Mouse (Mus musculus) left cerebral cortex, adult 8-10 months (tissue): ENCODE measurements around the gene Ncoa3. TPM values are rescaled to one million over a fixed set of nuclear protein-coding genes. Genes with fewer than 3 reads are reported as not detected.

Experiments used
- DNase-seq, 2 experiments: peaks; one replicate each; pipeline ENCODE4 v3.0.0; 2022; ENCODE audit warnings: low spot score in 2 of 2
- total RNA-seq, 4 experiments: library from RNA; stranded (reverse); gene quantifications; 2 replicates each; pipeline ENCODE4 v1.2.4; 2022

Ncoa3 gene
- total RNA-seq, 4 experiments from 2014 or later = 33.3 to 35.9 (median 34.5) TPM

- no peak for DNase-seq
Measured at GRCm38 (mm10) chr2:166001362-166001761, 8.9 kb downstream of the Ncoa3 start.

DNA sequence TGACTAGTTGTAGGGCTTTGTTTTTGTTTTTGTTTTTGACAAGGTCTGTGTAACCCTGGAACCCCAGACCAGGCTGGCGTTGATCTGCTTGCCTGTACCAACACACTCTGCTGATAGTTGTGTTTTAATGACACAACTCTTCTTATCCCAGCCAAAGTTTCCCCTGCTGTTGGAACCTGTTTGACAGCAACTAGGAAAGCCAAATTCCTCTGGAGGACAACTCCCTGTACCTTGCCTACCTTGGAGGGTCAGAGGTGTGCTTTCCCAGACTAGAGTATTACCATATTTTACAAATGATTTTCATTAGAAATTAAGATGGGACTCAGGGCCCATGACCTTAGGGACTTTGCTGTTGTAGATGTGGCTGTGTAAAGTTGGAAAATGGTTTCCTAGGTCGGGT, 9.3 kb downstream of the Ncoa3 start:
- no peak for DNase-seq

DNA sequence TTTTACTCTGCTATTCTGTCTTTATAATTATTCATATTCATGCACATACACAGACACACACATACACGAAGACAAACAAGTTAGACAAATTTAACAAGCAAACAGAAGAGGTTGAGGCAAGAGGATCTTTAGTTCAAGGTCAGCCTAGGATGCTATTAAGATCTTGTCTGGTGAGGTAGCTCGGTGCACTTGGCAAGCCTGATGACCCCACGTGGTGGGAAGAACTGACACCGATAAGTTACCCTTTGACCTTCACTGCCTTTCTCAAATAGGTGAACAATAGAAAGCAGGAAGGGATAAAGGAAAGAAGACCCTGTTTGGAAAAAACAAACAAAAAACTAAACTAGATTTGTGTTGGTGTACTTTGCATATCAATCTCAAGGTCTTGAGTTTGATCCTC, 10.0 kb downstream of the Ncoa3 start:
- no peak for DNase-seq

- DNase-seq = no peak
Measured at GRCm38 (mm10) chr2:166003004-166003403, 10.6 kb downstream of the Ncoa3 start.

DNA sequence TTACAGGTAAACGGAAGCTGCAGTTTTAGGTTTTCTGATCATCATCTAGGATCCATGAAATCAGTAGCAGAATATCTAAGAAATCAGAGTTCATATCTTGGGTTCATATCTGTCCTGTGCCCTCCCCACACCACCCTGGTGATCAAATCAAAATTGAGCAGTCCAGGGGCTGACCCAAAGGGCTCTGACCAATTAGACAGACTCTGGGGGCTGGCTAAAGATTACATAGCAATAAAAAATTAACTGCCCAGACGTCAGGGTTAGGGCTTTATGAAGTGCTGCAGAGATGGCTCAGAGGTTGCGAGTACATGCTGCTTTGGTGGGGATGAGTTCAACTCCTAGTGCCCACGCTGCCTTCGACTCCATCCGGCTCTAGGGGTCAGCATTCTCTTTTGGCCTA, 14.6 kb downstream of the Ncoa3 start:
- no peak for DNase-seq

DNA sequence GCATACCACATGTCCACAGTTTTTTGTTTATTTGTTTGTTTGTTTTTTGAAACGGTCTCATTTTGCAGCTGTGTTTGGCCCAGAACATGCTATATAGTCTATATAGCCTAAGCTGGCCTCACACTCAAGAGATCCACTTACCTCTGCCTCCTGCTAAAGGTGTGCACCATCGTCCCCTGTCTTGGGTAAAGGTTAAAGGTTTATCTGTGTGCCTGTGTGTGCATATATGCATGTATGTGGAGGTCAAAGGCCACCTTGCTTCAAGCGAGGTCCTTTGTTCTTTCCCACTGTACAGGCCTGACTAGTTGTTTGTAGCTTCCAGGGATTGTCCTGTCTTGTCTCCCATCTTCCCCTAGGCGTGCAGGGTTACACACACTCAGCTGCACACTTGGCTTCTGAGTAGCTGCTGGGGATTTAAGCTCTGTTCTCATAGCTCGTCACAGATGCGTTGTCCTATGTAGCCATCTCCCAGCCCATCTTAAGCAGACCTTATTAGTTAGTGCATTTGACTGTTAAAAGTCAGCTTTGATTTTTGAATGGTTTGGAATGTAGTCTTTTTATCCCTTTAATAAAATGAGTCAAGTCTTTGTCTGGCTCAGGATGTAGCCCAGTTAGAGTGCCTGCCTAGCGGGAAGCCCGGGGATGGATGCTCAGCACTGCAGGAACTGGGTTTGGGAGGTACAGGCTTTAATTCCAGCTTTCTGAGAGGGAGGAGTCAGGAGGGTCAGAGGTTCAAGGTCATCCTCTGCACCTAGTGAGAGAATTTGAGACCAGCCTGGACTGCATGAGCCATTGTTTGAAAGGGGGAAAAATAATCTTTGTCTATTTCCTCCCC, 16.3 kb downstream of the Ncoa3 start:
- no peak for DNase-seq

DNA sequence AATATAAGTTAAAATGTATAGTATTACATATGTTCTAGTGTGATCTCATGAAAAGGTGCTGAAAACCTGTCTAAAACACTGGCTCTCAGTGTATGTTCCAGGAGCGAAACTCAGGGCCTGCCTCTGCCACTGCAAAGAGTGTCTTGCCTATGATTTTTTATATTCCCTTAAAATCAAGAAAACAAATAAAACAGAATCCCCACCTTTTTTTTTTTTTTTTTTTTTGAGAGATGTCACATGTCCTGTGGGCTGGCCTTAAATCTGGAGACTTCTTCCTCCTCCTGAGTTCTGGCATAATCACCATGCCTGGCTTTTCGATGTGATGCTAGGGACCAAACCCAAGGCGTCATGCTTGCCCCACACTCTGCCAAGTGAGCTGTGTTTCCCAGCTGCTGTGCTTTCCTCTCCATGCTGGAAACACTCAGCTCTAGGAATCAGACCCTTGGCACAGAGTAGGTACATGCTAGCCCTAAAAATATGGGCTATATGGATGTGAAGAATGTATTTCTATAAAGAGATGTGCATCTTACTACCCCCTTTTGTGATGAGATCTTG, 17.0 kb downstream of the Ncoa3 start:
- peak in 1 of 2 experiments; percentile 54 for DNase-seq

- no peak for DNase-seq
Measured at GRCm38 (mm10) chr2:166010321-166010720, 17.9 kb downstream of the Ncoa3 start.

- DNase-seq = no peak
Measured at GRCm38 (mm10) chr2:166011422-166011821, 19.0 kb downstream of the Ncoa3 start.

DNA sequence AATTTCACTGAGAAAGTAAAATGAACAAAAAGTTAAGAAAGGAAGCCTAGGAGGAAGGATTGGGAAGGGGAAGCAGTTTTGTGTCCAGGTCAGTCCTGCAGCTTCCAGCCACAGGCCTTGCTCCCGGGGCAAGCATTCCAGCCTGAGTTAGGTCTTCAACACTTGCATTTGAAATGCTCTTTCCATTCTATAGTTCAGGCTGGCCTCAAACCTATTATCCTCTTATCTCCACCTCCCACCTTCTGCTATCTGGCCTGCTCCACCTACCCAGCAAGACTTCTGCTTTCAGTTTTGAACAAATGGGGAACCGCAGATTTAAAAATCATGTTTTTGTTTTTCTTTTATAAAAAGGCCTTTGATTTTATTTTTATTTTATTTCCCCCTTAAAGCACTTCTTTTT, 19.7 kb downstream of the Ncoa3 start:
- DNase-seq = no peak

GRCm38 (mm10) chr2:166018769-166019168, 26.3 kb downstream of the Ncoa3 start:
- DNase-seq = no peak

DNA sequence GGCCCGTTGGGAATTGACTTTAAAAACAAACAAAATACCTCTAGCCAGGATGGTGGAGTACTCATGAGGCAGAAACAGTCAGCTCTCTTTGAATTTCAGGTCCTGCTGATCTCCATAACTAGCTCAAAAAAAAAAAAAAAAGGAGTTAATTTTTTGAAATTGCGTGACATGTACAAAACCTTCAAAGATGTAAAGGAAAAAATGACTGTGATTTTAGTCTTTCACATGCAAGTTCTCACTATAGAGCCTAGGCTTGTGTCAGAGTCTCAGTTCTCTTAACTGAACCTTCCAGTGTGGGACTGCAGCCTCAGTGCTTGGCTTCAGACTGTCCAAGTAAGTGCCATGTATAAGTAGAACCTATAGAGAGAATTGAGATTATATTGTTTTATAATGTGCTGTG, 27.6 kb downstream of the Ncoa3 start:
- DNase-seq = no peak

DNA sequence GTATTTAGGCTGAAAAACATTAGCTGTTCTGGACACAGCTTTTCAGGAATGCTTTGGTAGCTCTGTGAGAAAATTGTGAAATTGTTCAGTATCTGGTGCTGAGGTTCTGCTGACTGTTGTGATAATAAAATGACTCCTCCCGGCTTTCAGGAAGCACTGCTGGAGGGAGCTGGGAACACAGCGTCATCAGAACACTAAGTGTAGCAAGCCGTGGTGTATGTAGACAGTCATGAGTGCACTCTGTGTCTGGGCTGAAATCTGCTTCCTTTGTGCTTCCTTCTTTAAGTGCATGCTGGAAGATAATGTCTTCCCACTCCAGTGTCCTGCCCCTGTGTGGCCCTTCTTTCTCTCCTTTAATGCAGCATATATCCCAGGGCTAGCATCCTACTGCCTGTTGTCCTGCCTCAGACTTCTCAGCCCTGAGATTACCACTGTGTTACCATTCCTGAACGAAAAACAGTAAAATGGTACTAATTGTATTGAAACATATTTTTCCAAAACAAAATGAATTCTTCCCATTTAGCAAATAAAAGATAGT, 28.7 kb downstream of the Ncoa3 start:
- DNase-seq = no peak

DNA sequence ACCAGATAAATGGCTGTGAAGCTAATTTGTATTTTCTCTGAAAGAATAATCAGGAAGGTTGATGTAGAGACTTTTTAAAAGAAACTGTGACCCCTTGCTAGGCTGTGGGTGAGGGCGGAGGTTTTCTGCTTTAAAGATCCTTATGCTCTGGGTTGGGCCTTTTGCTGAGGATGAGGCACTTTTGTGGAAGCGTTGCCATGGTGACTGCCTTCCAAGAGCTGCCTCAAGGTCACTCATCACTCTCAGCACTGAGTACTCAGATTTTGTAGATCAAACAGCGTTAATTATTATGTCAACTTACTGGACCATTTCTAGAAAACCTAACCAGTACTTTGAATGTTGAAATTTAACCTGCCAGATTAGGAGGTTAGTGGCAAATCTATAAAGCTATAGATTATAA, 29.2 kb downstream of the Ncoa3 start:
- DNase-seq = peak in 1 of 2 experiments; percentile 33

DNA sequence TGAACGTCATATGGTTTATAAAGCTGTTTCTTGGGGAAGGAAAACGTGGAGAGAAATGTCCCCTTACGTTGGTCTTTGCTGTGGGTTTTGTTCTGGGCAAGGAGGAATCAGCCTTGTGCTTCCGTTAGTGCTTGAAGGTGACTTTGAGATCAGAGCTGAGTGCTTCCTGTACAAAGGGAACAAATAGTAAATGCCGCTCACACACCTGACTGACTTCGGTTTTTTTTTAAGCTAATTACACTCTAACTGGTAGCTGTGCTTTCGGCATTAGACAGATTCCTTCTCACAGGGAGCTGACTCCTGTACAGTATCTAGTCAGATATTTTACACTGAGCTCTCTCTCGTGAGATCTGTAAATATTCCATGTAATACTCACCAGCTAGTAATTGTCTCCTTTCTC, 29.9 kb downstream of the Ncoa3 start:
- no peak for DNase-seq

DNA sequence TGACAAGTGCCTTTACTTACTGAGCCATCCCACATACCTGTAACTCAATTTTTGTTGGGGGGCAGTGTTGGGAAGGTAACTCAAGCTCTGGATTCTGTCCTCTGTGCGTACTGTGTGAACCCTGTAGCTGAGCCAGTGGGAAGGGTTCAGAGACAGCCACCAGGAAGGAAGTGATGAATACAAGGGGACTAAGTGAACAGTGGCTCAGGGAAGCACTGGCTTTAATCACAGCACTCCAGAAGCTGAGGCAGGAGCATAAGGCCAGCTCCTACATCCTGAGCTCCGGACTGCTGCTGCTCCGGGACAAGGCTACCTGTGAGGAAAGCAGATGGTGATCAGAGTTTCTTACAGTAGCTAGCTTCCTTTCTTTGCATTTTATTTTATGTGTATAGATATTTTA, 31.6 kb downstream of the Ncoa3 start:
- no peak for DNase-seq

- DNase-seq = no peak
Measured at GRCm38 (mm10) chr2:166024621-166025020, 32.2 kb downstream of the Ncoa3 start.

DNA sequence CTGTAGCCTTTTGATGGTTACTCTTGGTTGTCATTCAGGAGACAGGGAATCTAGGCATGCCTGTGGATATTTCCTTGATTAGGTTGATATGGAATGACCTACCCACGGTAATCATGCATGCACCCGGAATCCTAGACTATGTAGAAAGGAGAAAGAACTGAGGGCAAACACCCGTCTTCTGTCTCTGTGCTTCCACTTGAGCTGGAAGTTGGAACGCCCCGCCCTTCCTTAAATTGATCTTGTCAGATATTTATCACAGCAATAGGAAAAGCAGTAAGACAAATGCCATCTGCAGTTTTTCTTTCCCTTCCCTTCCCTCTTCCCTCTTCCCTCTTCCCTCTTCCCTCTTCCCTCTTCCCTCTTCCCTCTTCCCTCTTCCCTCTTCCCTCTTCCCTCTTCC, 33.5 kb downstream of the Ncoa3 start:
- DNase-seq = no peak

DNA sequence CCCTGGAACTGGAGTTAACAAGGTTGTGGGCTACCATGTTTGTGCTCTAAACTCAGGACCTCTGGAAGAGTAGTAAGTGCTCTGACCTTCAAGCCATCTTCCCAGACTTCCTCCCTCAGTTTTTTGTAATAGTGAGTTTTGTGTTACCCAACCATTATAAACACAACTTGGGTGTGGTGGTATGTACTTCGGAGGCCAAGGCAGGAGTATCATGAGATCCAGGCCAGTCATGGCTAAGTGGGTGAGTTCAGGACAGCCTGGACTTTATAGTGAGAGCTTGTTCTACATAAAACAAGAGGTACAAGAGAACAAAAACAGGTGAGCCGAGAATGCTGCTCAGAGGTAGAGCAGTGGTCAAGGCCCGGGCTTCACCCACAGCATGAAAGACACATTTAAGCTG, 35.4 kb downstream of the Ncoa3 start:
- DNase-seq = no peak

GRCm38 (mm10) chr2:166029232-166029631, 36.8 kb downstream of the Ncoa3 start:
- DNase-seq = no peak

DNA sequence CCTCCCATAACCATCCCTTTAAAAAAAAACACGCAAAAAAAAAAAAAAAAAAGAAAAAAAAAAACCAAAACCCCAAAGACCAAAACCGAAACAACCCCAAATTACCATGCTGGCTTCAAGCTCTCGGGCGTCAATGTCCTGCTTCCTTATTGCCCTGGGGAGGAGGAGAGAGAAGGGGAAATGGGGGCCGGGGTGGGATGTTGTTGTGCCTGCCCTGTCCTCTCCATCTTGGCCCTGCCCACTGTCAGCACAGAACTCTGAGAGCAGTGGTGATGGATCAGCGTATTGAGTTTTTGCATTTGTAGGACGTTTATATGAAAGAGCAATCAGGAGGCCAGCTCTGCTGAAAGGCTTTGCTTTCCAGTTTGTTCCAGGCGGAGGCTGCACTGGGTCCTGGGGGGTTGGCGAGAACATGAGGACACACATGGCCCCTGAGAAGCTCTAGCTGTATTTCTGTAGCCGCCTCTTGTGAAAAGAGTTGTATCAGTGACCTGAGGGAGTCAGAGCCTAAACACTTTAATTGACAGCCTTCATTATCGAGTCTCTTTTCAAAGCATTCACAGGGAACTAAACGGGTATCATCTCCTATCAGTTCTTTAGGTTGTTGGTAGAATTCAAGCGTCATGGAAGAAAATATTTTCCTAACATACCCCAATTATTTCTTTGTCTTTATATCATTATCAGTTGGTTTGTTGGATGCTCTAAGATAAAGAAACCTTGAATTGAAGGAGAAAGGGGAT, 38.0 kb downstream of the Ncoa3 start:
- no peak for DNase-seq
